Mouse (Mus musculus): Measurements from ENCODE around the gene Atp2b1. TPM values are rescaled to one million over a fixed set of nuclear protein-coding genes. Genes with fewer than 3 reads are reported as not detected.

The Atp2b1 gene
- polyA plus RNA-seq, 1 experiment from 2014 or later: 83.9 TPM

DNA sequence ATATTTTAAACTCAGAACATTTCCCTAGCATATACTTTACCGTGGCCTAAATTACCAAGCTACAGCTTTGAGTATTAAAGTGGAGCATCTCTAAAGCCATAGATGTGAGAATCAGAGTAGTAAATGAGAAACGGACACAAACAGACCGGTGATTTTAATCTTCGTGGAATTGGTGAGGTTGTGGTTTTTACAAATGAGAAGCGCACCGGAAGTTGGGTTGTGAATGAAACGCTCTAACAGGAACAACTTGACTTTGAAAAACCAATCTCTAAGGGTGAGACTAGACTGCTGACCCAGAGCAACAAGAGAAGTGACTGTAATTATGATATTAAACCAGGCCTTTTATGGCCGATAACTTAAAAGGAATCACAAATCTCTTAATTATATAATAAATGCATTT, 16.7 kb upstream of the Atp2b1 start:
- no peak for DNase-seq (ENCODE audit: low spot score)
- Histone ChIP-seq H3K36me3 (no peaks in the 10 kb centered on the region), H3K4me1 (no peaks in the 10 kb centered on the region), H3K27me3 (ENCODE audit: low read depth, poor library complexity, severe bottlenecking) (no peaks in the 10 kb centered on the region), H3K27ac (replicated peaks) (no peak overlapping the region), H3K4me3 (no peak overlapping the region), H3K9me3 (replicated peaks) (no peaks in the 10 kb centered on the region)
- 94% methylated on average over 8 of the region's 8 CpGs for WGBS

DNA sequence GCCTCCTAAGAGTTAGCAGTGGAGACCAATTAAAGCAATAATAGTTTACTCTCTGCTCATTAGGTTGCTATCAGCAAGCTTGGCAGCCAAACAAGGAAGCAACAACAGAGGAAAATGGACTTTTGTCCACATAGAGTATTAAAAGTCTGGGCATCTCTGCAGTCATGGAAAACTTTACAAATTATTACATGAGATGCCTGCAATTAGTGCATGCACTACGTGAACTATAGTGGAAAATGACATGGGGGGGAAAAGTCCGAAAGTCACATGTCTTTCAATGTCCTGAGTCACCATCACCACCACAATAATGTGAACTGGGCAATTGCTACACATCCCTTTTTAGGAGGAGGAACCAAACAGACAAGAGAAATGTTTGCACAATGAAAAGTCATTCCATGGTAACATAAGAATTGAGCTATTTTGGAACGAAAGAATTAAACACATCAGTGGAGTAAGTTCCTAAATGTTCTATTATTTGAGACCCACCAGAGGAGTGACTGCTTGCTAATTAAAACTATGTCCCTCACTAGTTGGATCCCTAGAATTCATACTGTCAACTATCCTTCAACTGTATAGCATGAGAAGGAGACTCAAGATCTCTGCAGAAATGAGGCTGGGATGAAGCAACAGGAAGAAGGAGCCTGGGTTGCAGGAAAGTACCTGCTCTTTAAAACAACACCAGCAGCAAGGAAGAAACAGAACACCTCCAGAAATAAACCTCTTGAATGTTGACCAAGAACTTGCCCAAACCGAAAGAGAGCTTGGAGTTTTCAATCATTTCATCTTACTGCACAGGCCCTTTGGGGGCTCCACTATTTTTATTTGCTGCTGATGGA, 16.1 kb upstream of the Atp2b1 start:
- H3K9me3 ChIP-seq (replicated peaks): no peaks in the 10 kb centered on the region
- no peaks in the 10 kb centered on the region for H3K27me3 ChIP-seq (ENCODE audit: low read depth, poor library complexity, severe bottlenecking)
- no peak overlapping the region for H3K4me3 ChIP-seq
- no peaks in the 10 kb centered on the region for H3K36me3 ChIP-seq
- DNase-seq (ENCODE audit: low spot score): no peak
- H3K4me1 ChIP-seq: no peaks in the 10 kb centered on the region
- H3K27ac ChIP-seq (replicated peaks): no peak overlapping the region
- 88% methylated on average over 4 of the region's 4 CpGs for WGBS

DNA sequence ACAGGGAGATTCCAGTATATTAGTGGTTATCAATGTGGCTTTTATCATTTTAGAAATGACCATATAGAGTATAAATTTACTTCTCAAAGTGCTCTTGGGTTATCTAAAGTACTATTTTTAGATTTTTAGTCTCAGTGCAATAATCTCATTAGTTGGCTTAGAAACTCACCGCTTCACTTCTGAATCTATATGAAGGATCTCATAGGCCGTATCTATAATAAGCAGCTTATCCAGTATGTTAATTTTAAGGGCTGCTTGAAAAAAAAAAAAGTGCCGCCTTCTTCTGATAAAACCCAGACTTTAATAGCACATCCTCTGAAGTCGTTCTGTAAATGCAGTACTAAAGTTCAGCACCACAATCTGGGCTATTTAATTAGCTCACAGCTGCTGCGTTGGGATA, 12.7 kb upstream of the Atp2b1 start:
- no peak for DNase-seq (ENCODE audit: low spot score)
- 86% methylated on average over 5 of the region's 5 CpGs for WGBS
- Histone ChIP-seq H3K36me3 (no peaks in the 10 kb centered on the region), H3K4me3 (no peak overlapping the region), H3K27me3 (ENCODE audit: low read depth, poor library complexity, severe bottlenecking) (no peaks in the 10 kb centered on the region), H3K9me3 (replicated peaks) (no peaks in the 10 kb centered on the region), H3K27ac (replicated peaks) (no peak overlapping the region), H3K4me1 (no peaks in the 10 kb centered on the region)

DNA sequence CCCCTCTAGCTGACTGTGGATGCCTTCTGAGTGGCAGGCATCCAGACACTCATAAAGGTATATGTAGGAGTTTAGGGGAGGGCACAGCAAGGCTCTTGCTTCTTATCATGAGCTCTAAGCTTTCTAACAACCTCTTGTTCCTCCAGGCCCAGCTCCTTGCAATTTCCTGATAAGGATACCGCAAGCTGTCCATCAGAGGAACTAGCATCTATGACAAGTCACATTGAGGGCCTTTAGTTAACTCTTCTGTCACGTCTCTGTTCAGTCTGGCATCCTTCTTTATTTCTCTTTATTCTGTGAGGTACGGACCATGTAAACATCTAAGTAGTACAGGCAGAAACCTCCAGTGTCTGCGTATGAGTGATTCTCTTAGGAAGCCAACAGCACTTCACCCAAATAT, 8.2 kb upstream of the Atp2b1 start:
- Histone ChIP-seq H3K4me1 (no peaks in the 10 kb centered on the region), H3K36me3 (no peaks in the 10 kb centered on the region), H3K27me3 (ENCODE audit: low read depth, poor library complexity, severe bottlenecking) (no peaks in the 10 kb centered on the region), H3K9me3 (replicated peaks) (no peaks in the 10 kb centered on the region), H3K4me3 (no peak overlapping the region), H3K27ac (replicated peaks) (no peak overlapping the region)
- 89% methylated on average over 4 of the region's 4 CpGs for WGBS
- no peak for DNase-seq (ENCODE audit: low spot score)

DNA sequence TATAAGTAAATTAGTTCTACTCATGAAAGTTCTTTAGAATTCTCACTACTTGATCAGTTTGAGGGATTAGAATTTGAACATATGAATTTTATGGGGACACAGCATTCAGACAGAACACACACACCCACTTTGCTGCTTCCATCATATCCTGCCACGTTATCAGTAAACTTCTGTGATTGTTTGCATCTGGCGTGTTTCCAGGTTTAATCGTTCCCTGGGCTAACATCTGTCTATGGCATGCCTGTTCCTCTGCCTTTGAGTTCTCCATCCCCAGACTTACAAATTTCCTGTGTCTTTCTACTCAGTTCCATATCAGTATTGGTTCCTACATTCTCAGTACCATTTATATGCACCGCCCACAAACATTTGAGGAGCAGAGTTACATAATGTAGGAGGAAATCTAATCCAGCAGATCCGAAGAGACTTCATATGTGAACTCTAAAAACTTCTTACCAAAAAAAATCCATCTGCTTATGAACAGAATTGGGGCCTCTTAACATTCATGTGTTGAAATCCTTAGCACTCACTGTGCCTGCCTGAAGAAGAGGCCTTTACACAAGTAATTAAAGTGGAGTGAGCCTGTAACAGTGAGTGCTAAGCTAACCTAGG, 7.2 kb upstream of the Atp2b1 start:
- no peak for DNase-seq (ENCODE audit: low spot score)
- H3K36me3 ChIP-seq: no peaks in the 10 kb centered on the region
- no peaks in the 10 kb centered on the region for H3K4me1 ChIP-seq

DNA sequence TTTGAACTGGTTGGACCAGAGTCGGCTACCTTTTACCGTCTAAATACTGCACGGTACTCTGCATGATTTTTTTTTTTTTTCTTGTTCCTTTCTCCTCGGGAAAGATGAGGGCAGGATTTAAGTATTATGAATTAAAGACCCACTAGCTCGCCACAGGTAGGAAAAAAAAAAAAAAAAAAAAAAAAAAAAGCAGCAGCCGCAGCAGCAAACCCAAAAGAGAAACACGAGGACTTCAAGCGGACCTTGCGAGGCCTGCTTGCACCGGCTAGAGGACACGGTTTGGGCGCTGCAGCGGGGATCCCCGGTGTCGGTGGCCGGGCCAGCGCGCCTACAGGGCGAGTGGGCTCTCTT, 621 bp upstream of the Atp2b1 start:
- no peak for DNase-seq (ENCODE audit: low spot score)
- no peaks in the 10 kb centered on the region for H3K36me3 ChIP-seq
- H3K4me3 ChIP-seq: peak overlapping the region; percentile 97
- peaks cover 18% of the 10 kb centered on the region for H3K4me1 ChIP-seq
- peaks cover 10% of the 10 kb centered on the region; the same call in 1 of the 2 replicates for H3K27me3 ChIP-seq (ENCODE audit: low read depth, poor library complexity, severe bottlenecking)
- no peaks in the 10 kb centered on the region for H3K9me3 ChIP-seq (replicated peaks)
- under 1% methylated on average over 19 of the region's 19 CpGs for WGBS
- peak overlapping the region; percentile 98 for H3K27ac ChIP-seq (replicated peaks)

More for the DNA sequence above, 7.2 kb upstream of the Atp2b1 start:
- 91% methylated on average over 5 of the region's 5 CpGs for WGBS
- H3K27ac ChIP-seq (replicated peaks): no peak overlapping the region
- H3K27me3 ChIP-seq (ENCODE audit: low read depth, poor library complexity, severe bottlenecking): peaks cover under 1% of the 10 kb centered on the region; the same call in 1 of the 2 replicates
- no peak overlapping the region for H3K4me3 ChIP-seq
- H3K9me3 ChIP-seq (replicated peaks): no peaks in the 10 kb centered on the region

DNA sequence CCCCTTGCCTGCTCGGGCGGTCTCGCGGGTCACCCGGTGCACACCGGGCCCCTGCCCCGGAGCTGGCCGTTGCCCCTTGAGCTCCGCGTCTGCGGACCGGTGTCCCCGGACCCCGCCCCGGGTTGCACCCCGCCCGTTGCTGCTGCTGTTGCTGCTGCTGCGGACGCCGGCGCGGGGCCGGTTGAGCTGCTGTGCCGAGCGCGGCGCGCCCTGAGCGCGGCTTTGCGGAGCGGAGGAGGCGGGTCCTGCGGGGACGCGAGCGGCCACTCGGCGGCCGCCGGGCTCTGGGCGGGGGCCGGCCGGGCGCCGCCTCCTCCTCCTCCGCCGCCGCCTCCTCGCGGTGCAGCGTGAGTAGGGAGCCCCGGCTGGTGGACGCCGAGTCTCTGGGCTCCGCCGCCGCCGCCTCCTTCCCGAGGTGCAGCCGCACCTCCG, 620 bp downstream of the Atp2b1 start:
- WGBS: under 1% methylated on average over 53 of the region's 62 CpGs
- Histone ChIP-seq H3K36me3 (no peaks in the 10 kb centered on the region), H3K9me3 (replicated peaks) (no peaks in the 10 kb centered on the region), H3K27me3 (ENCODE audit: low read depth, poor library complexity, severe bottlenecking) (peaks cover 10% of the 10 kb centered on the region; the same call in 1 of the 2 replicates), H3K4me1 (peaks cover 18% of the 10 kb centered on the region), H3K4me3 (peak overlapping the region; percentile 97), H3K27ac (replicated peaks) (peak overlapping the region; percentile 98)
- DNase-seq (ENCODE audit: low spot score): peak; percentile 80

DNA sequence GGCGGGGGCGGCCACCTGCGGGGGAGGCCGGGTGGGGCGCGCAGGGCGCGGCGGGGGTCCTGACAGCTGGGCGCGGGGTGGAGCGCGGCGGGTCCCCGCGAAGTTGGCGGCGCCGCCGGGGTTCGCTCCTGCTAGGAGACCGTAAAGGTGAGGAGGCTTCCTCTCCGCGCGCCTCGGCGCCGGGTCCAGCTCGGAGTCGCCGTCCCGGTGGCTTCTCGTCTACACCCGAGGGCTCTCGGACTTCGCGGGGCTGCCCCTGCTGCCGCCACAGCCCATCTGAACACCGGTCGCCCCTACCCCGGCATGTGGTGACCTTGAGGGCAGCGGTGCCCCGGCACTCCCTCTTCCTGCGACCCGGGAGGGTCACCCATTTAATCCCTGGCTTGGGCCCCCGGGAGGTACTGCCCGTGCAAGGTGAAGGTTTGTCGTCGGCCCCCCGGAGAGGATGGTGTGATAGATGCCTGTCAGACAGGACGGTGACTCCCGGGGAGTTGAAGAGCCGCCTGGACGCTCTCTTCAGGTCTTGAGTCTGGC, 1.3 kb downstream of the Atp2b1 start:
- Histone ChIP-seq H3K9me3 (replicated peaks) (no peaks in the 10 kb centered on the region), H3K36me3 (no peaks in the 10 kb centered on the region), H3K27ac (replicated peaks) (peak overlapping the region; percentile 98), H3K4me1 (peaks cover 18% of the 10 kb centered on the region), H3K27me3 (ENCODE audit: low read depth, poor library complexity, severe bottlenecking) (peaks cover 10% of the 10 kb centered on the region; the same call in 1 of the 2 replicates), H3K4me3 (peak overlapping the region; percentile 97)
- WGBS: under 1% methylated on average over 42 of the region's 54 CpGs
- no peak for DNase-seq (ENCODE audit: low spot score)

DNA sequence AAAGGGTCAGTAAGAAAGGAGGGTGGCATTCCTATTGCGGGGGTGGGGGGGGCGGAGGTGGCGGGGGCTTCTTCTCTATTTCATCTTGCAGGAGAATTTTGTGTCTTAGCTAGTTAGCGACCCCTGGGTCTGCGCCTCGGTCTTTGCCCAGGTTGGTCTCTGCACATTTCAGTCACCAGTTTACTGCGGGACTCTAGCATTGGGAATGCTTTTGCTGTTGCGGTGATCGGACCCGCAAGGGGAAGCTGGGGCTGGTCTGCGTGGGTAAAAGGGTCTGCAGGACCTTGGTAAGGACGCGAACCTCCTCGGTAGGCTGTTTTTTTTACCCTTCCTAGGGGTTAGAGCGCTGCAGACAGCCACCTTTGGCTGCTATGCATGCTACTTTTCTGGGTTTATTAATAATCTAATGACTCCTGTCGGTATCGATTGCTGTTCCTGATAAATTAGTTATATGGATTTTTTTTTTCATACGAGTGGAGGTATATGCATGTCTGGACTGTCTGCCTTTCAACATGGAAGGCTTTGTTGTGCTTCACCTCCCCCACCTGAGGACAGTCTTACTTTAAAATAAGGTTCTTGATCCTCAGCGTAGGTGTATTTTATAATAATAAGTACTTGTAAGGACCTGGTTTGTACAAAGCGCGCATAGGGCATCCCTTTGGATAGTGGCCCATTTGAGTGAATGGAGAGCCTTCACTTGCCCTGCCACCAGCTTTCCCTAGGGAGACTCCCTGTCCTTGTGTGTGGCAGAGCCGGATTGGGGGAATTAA, 2.0 kb downstream of the Atp2b1 start:
- Histone ChIP-seq H3K36me3 (no peaks in the 10 kb centered on the region), H3K9me3 (replicated peaks) (no peaks in the 10 kb centered on the region), H3K27ac (replicated peaks) (peak overlapping the region; percentile 98; the same call in 1 of the 2 replicates), H3K4me1 (peaks cover 18% of the 10 kb centered on the region), H3K4me3 (peak overlapping the region; percentile 97), H3K27me3 (ENCODE audit: low read depth, poor library complexity, severe bottlenecking) (peaks cover 10% of the 10 kb centered on the region; the same call in 1 of the 2 replicates)
- WGBS: 11% methylated on average over 22 of the region's 22 CpGs
- DNase-seq (ENCODE audit: low spot score): peak; percentile 40

DNA sequence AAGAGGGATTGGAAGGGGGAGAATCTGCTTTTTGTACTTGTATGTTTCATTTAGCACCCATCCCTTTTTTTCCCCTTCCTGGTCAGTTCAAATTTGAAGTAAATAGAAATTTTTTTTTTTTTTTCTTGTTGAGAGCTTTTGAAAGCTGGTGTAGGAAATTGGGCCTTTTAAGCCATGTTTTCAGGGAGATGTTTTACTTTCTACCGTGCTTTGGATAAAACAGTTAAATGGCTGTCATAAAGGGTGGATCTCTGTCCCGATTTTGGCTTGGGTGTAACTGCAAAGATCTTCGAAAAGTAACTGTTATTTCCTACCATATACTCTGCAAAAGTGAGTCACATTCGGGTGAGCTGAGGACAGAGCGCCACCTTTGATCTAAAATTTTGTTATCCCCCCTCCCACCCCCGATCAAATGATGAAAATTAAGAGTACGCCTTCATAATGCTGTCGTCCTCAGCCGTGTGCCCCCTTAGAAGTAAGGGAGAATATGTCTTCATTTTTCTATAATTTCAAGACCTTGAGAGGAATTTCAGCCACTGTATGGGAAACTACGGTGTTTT, 2.7 kb downstream of the Atp2b1 start:
- Histone ChIP-seq H3K4me1 (peaks cover 18% of the 10 kb centered on the region), H3K4me3 (peak overlapping the region; percentile 97), H3K36me3 (no peaks in the 10 kb centered on the region), H3K27ac (replicated peaks) (no peak overlapping the region), H3K27me3 (ENCODE audit: low read depth, poor library complexity, severe bottlenecking) (peaks cover 10% of the 10 kb centered on the region; the same call in 1 of the 2 replicates), H3K9me3 (replicated peaks) (no peaks in the 10 kb centered on the region)
- WGBS: 80% methylated on average over 10 of the region's 10 CpGs
- DNase-seq (ENCODE audit: low spot score): no peak

DNA sequence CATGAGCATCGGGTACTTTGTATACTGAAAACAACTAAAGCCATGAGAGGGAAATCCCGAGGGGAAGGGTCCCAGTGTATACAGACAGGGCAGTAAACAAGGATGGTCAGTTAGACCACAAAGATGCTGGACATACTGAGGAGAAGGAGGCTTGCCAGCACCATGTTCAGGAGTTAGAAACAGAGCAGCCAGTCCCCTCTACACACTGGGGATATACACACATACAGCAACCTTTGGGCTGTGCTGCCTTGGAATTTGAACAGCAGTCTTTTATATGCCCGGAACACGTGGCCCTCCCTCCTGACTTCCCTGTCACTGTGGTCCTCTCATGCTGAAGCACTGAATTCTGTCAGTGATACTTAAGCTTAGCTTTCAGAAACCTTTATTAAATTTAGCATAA, 10.9 kb downstream of the Atp2b1 start:
- no peak for DNase-seq (ENCODE audit: low spot score)
- Histone ChIP-seq H3K4me1 (peaks cover 1% of the 10 kb centered on the region), H3K27ac (replicated peaks) (no peak overlapping the region), H3K9me3 (replicated peaks) (no peaks in the 10 kb centered on the region; the same call in 1 of the 2 replicates), H3K27me3 (ENCODE audit: low read depth, poor library complexity, severe bottlenecking) (no peaks in the 10 kb centered on the region), H3K4me3 (no peak overlapping the region), H3K36me3 (no peaks in the 10 kb centered on the region)
- 93% methylated on average over 4 of the region's 4 CpGs for WGBS

DNA sequence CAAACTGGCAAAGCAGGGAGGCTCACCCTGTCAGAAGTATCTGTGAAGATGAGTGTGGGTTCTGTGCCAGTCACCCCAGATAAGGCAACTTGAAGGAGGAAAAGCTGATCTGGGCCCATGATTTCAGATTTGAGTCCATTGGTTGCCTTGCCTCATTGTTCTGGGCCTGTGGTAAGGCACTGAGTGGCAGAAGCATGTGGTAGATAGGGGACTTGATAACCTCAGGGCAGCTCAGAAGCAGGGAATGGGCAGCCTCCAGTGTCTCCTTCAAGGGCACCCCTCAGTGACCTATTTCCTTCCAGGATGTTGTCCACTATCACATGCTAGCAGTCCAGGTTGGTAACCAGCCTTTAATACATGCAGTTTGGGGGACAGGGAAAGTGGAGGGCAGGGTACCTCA, 12.8 kb downstream of the Atp2b1 start:
- Histone ChIP-seq H3K9me3 (replicated peaks) (no peaks in the 10 kb centered on the region; the same call in 1 of the 2 replicates), H3K36me3 (no peaks in the 10 kb centered on the region), H3K27me3 (ENCODE audit: low read depth, poor library complexity, severe bottlenecking) (no peaks in the 10 kb centered on the region), H3K4me3 (no peak overlapping the region), H3K4me1 (peaks cover 6% of the 10 kb centered on the region), H3K27ac (replicated peaks) (no peak overlapping the region)
- DNase-seq (ENCODE audit: low spot score): no peak
